Mouse (Mus musculus) intestine, embryonic 14.5 days (tissue): ENCODE measurements around the gene Nrm. TPM values are rescaled to one million over a fixed set of nuclear protein-coding genes. Genes with fewer than 3 reads are reported as not detected.

Experiments
- ATAC-seq: fragments of 200-750 bp; cut with Nextera tagmentation; replicated peaks from 2 replicates; pipeline ENCODE4 v1.8.0; 2017; ENCODE audit warnings: low read depth, moderate number of reproducible peaks, moderate TSS enrichment, moderate library complexity; ENCODE audit not compliant: low FRiP score, low TSS enrichment
- DNase-seq: peaks from one replicate; pipeline ENCODE4 v3.0.0-alpha.2; 2018; ENCODE audit warnings: low spot score
- H3K27ac ChIP-seq: fragments of 300-500 bp; sonication (generic); 2 replicates; pipeline ENCODE4 v1.5.1; 2014; ENCODE audit warnings: low read depth, mild to moderate bottlenecking, control low read depth
- H3K27me3 ChIP-seq: fragments of 300-500 bp; sonication (generic); replicated peaks from 2 replicates; pipeline ENCODE4 v1.6.1; 2014; ENCODE audit warnings: low read length, control low read depth; ENCODE audit not compliant: control insufficient read depth, insufficient read depth
- H3K36me3 ChIP-seq: fragments of 300-500 bp; sonication (generic); 2 replicates; pipeline ENCODE4 v1.6.1; 2014; ENCODE audit warnings: low read length, control low read depth; ENCODE audit not compliant: control insufficient read depth, insufficient read depth
- H3K4me1 ChIP-seq: fragments of 300-500 bp; sonication (generic); replicated peaks from 2 replicates; pipeline ENCODE4 v1.6.1; 2014; ENCODE audit warnings: low read length, control low read depth, mixed read lengths; ENCODE audit not compliant: control insufficient read depth, insufficient read depth
- H3K4me2 ChIP-seq: fragments of 300-500 bp; sonication (generic); 2 replicates; pipeline ENCODE4 v1.6.1; 2014; ENCODE audit warnings: low read length
- H3K4me3 ChIP-seq: fragments of 300-500 bp; sonication (generic); 2 replicates; pipeline ENCODE4 v1.5.1; 2014; ENCODE audit warnings: low read depth, low read length, control low read depth, mixed read lengths
- H3K9ac ChIP-seq: fragments of 300-500 bp; sonication (generic); 2 replicates; pipeline ENCODE4 v1.6.1; 2014; ENCODE audit warnings: mild to moderate bottlenecking, low read length
- H3K9me3 ChIP-seq: fragments of 300-500 bp; sonication (generic); 2 replicates; pipeline ENCODE4 v1.6.1; 2016; ENCODE audit warnings: low read length, control low read depth; ENCODE audit not compliant: control insufficient read depth
- WGBS: fragments of 180-500 bp; shearing (Covaris S2); extraction: QIAGEN DNeasy Blood & Tissue Kit; methylation state at CpG from one replicate; pipeline ENCODE4 v1.1.7; 2014; 5-methylcytosine and 5-hydroxymethylcytosine counted together
- polyA plus RNA-seq: library from polyadenylated mRNA; unstranded; fragments of >200 nt; fragmentation: Nextera tagmentation; extraction: Ambion mirVana; gene quantifications from 2 replicates; pipeline ENCODE4 v1.2.1, GENCODE M21; 2014

The Nrm gene
- polyA plus RNA-seq, 1 experiment from 2014 or later = 62.6 TPM

- Histone ChIP-seq H3K36me3 (peaks cover 8% of the 10 kb centered on the region), H3K4me1 (peaks cover 50% of the 10 kb centered on the region), H3K4me2 (peak overlapping the region; percentile 92), H3K27me3 (no peaks in the 10 kb centered on the region), H3K4me3 (peak overlapping the region; percentile 68), H3K9me3 (0 out of 2 replicates have a peak, but pooled peaks cover 5% of the 10 kb centered on the region), H3K9ac (peak overlapping the region; percentile 62), H3K27ac (peak overlapping the region; percentile 96)
- ATAC-seq = no peak
- DNase-seq = peak; percentile 63
- 13% methylated on average over 26 of the region's 26 CpGs for whole genome bisulfite sequencing
Observed at GRCm38 (mm10) chr17:35866911-35867890, 6.1 kb downstream of the Nrm start.

GRCm38 (mm10) chr17:35868165-35868820 lies 7.2 kb downstream of the Nrm start:
- Histone ChIP-seq H3K4me2 (peak overlapping the region; percentile 92), H3K27me3 (no peaks in the 10 kb centered on the region), H3K27ac (peak overlapping the region; percentile 77; the same call in 1 of the 2 replicates), H3K36me3 (peaks cover 8% of the 10 kb centered on the region), H3K4me1 (peaks cover 50% of the 10 kb centered on the region), H3K4me3 (peak overlapping the region; percentile 68), H3K9ac (peak overlapping the region; percentile 62), H3K9me3 (0 out of 2 replicates have a peak, but pooled peaks cover 5% of the 10 kb centered on the region)
- ATAC-seq (no peak), DNase-seq (no peak)
- WGBS = 31% methylated on average over 17 of the region's 17 CpGs

- no peak for ATAC-seq
- 6% methylated on average over 7 of the region's 7 CpGs for WGBS
Observed at GRCm38 (mm10) chr17:35868961-35869345, 7.8 kb downstream of the Nrm start.

GRCm38 (mm10) chr17:35869346-35870067 lies 8.4 kb downstream of the Nrm start:
- DNase-seq (peak; percentile 57), ATAC-seq (no peak)
- Histone ChIP-seq H3K27ac (peak overlapping the region; percentile 77), H3K36me3 (peaks cover 15% of the 10 kb centered on the region), H3K4me2 (peak overlapping the region; percentile 92), H3K9me3 (0 out of 2 replicates have a peak, but pooled peaks cover 5% of the 10 kb centered on the region), H3K27me3 (no peaks in the 10 kb centered on the region), H3K4me1 (peaks cover 51% of the 10 kb centered on the region), H3K4me3 (peak overlapping the region; percentile 68), H3K9ac (peak overlapping the region; percentile 62)
- WGBS = 4% methylated on average over 7 of the region's 7 CpGs

More at GRCm38 (mm10) chr17:35868961-35869345, 7.8 kb downstream of the Nrm start:
- H3K4me1 ChIP-seq = peaks cover 53% of the 10 kb centered on the region
- H3K9me3 ChIP-seq = 0 out of 2 replicates have a peak, but pooled peaks cover 5% of the 10 kb centered on the region
- peaks cover 9% of the 10 kb centered on the region for H3K36me3 ChIP-seq
- H3K9ac ChIP-seq = peak overlapping the region; percentile 62
- peak overlapping the region; percentile 77 for H3K27ac ChIP-seq
- H3K27me3 ChIP-seq = no peaks in the 10 kb centered on the region
- no peak for DNase-seq
- H3K4me3 ChIP-seq = peak overlapping the region; percentile 68
- H3K4me2 ChIP-seq = peak overlapping the region; percentile 92

- Histone ChIP-seq H3K36me3 (peaks cover 23% of the 10 kb centered on the region), H3K4me2 (peak overlapping the region; percentile 92), H3K4me3 (peak overlapping the region; percentile 68), H3K27ac (peak overlapping the region; percentile 77), H3K9ac (peak overlapping the region; percentile 62; the same call in 1 of the 2 replicates), H3K27me3 (no peaks in the 10 kb centered on the region), H3K4me1 (peaks cover 44% of the 10 kb centered on the region), H3K9me3 (0 out of 2 replicates have a peak, but pooled peaks cover 5% of the 10 kb centered on the region)
- ATAC-seq = no peak; the same call in 1 of the 2 replicates
- DNase-seq = peak; percentile 56
- WGBS = 35% methylated on average over 9 of the region's 9 CpGs
Observed at GRCm38 (mm10) chr17:35870151-35870883, 9.2 kb downstream of the Nrm start.

- H3K9ac ChIP-seq = no peak overlapping the region
- 72% methylated on average over 8 of the region's 8 CpGs for WGBS
- no peak for DNase-seq
Observed at GRCm38 (mm10) chr17:35870884-35871696, 10.0 kb downstream of the Nrm start.

GRCm38 (mm10) chr17:35873774-35874519 lies 12.8 kb downstream of the Nrm start:
- Histone ChIP-seq H3K9ac (no peak overlapping the region), H3K9me3 (0 out of 2 replicates have a peak, but pooled peaks cover 5% of the 10 kb centered on the region), H3K27ac (no peak overlapping the region), H3K4me3 (no peak overlapping the region), H3K4me1 (peaks cover 25% of the 10 kb centered on the region), H3K27me3 (no peaks in the 10 kb centered on the region), H3K4me2 (peak overlapping the region; percentile 13; the same call in 1 of the 2 replicates), H3K36me3 (peaks cover 35% of the 10 kb centered on the region)
- 31% methylated on average over 21 of the region's 21 CpGs for WGBS
- ATAC-seq (0 out of 2 replicates have a peak, but pooled peaks have one; percentile 30), DNase-seq (peak; percentile 94)

More at GRCm38 (mm10) chr17:35870884-35871696, 10.0 kb downstream of the Nrm start:
- Histone ChIP-seq H3K4me1 (peaks cover 44% of the 10 kb centered on the region), H3K27ac (peak overlapping the region; percentile 77), H3K27me3 (no peaks in the 10 kb centered on the region), H3K9me3 (0 out of 2 replicates have a peak, but pooled peaks cover 5% of the 10 kb centered on the region), H3K36me3 (peaks cover 28% of the 10 kb centered on the region), H3K4me3 (peak overlapping the region; percentile 68), H3K4me2 (peak overlapping the region; percentile 92)
- ATAC-seq = no peak
